Mouse (Mus musculus): ENCODE results near the gene Mroh7. TPM values are rescaled to one million over a fixed set of nuclear protein-coding genes. Genes with fewer than 3 reads are reported as not detected.

The Mroh7 gene
- total and polyA plus RNA-seq, 3 experiments: 0.29 to 1.2 (median 0.34) TPM

GRCm38 (mm10) chr4:106655681-106656080 is 75.0 kb downstream of the Mroh7 start:
- WGBS: 91% methylated on average over 10 of the region's 10 CpGs
- no peak for DNase-seq
- no peak for TF ChIP-seq POLR2A (IDR thresholded peaks at IDR 0.05; ENCODE audit: insufficient read depth, low read depth, low read length)
- no peak for TF ChIP-seq CTCF (IDR thresholded peaks at IDR 0.05)
- TF ChIP-seq EP300 (IDR thresholded peaks at IDR 0.05; ENCODE audit: insufficient read depth, low read depth, low read length): no peak
- no peak overlapping the region for H3K4me3 ChIP-seq
- H3K79me2 ChIP-seq (replicated peaks; ENCODE audit: control insufficient read depth, insufficient read depth, low read length): no peaks in the 10 kb centered on the region
- no peaks in the 10 kb centered on the region for H3K36me3 ChIP-seq (ENCODE audit: control insufficient read depth, insufficient read depth, low read length)
- no peaks in the 10 kb centered on the region for H3K27me3 ChIP-seq (ENCODE audit: control insufficient read depth, insufficient read depth, low read length)
- peaks cover 2% of the 10 kb centered on the region; the same call in 1 of the 2 replicates for H3K4me1 ChIP-seq (ENCODE audit: control insufficient read depth, insufficient read depth, low read length)
- intact Hi-C loops (cut with DNase I): no loop called here
- no peak overlapping the region for H3K9ac ChIP-seq (ENCODE audit: low read depth, low read length)
- no peak overlapping the region for H3K27ac ChIP-seq

GRCm38 (mm10) chr4:106653051-106653450 is 77.7 kb downstream of the Mroh7 start:
- Histone ChIP-seq H3K27me3 (ENCODE audit: control insufficient read depth, insufficient read depth, low read length) (no peaks in the 10 kb centered on the region), H3K4me3 (no peak overlapping the region), H3K4me1 (ENCODE audit: control insufficient read depth, insufficient read depth, low read length) (peaks cover 2% of the 10 kb centered on the region), H3K9ac (ENCODE audit: low read depth, low read length) (no peak overlapping the region), H3K79me2 (replicated peaks; ENCODE audit: control insufficient read depth, insufficient read depth, low read length) (no peaks in the 10 kb centered on the region), H3K27ac (no peak overlapping the region), H3K36me3 (ENCODE audit: control insufficient read depth, insufficient read depth, low read length) (no peaks in the 10 kb centered on the region)
- DNase-seq: no peak
- 91% methylated on average over 15 of the region's 15 CpGs for WGBS
- no peak for TF ChIP-seq POLR2A (IDR thresholded peaks at IDR 0.05; ENCODE audit: insufficient read depth, low read depth, low read length)
- TF ChIP-seq EP300 (IDR thresholded peaks at IDR 0.05; ENCODE audit: insufficient read depth, low read depth, low read length): no peak
- TF ChIP-seq CTCF (IDR thresholded peaks at IDR 0.05): no peak
- intact Hi-C loops (cut with DNase I): no loop called here

- no peak overlapping the region for H3K9ac ChIP-seq (ENCODE audit: low read depth, low read length)
- peaks cover 2% of the 10 kb centered on the region for H3K4me1 ChIP-seq (ENCODE audit: control insufficient read depth, insufficient read depth, low read length)
- WGBS: 86% methylated on average over 3 of the region's 3 CpGs
- H3K79me2 ChIP-seq (replicated peaks; ENCODE audit: control insufficient read depth, insufficient read depth, low read length): no peaks in the 10 kb centered on the region
- DNase-seq: no peak
- no peak overlapping the region for H3K27ac ChIP-seq
- intact Hi-C loops (cut with DNase I): no loop called here
- no peak overlapping the region for H3K4me3 ChIP-seq
- H3K36me3 ChIP-seq (ENCODE audit: control insufficient read depth, insufficient read depth, low read length): no peaks in the 10 kb centered on the region
- no peak for TF ChIP-seq CTCF (IDR thresholded peaks at IDR 0.05)
- no peak for TF ChIP-seq POLR2A (IDR thresholded peaks at IDR 0.05; ENCODE audit: insufficient read depth, low read depth, low read length)
- TF ChIP-seq EP300 (IDR thresholded peaks at IDR 0.05; ENCODE audit: insufficient read depth, low read depth, low read length): no peak
- no peaks in the 10 kb centered on the region for H3K27me3 ChIP-seq (ENCODE audit: control insufficient read depth, insufficient read depth, low read length)
Measured at GRCm38 (mm10) chr4:106652546-106652945, 78.2 kb downstream of the Mroh7 start.

GRCm38 (mm10) chr4:106650833-106651527 is 79.7 kb downstream of the Mroh7 start, which contains the start of gene Pars2:
TSS of gene Pars2 (plus strand) at chr4:106651069.
- Histone ChIP-seq H3K79me2 (replicated peaks; ENCODE audit: control insufficient read depth, insufficient read depth, low read length) (no peaks in the 10 kb centered on the region), H3K27me3 (ENCODE audit: control insufficient read depth, insufficient read depth, low read length) (no peaks in the 10 kb centered on the region), H3K36me3 (ENCODE audit: control insufficient read depth, insufficient read depth, low read length) (no peaks in the 10 kb centered on the region), H3K4me3 (peak within 1 kb of the TSS; percentile 74), H3K4me1 (ENCODE audit: control insufficient read depth, insufficient read depth, low read length) (peaks cover 2% of the 10 kb centered on the region), H3K9ac (ENCODE audit: low read depth, low read length) (peak within 1 kb of the TSS; percentile 75), H3K27ac (peak within 1 kb of the TSS; percentile 49)
- WGBS: 3% methylated on average over 40 of the region's 40 CpGs
- DNase-seq: peak; percentile 97
- TF ChIP-seq POLR2A (IDR thresholded peaks at IDR 0.05; ENCODE audit: insufficient read depth, low read depth, low read length) (peak; percentile 84), EP300 (IDR thresholded peaks at IDR 0.05; ENCODE audit: insufficient read depth, low read depth, low read length) (0 out of 2 replicates have a peak, but pooled peaks have one; percentile 19), CTCF (IDR thresholded peaks at IDR 0.05) (no peak)
- intact Hi-C loops (cut with DNase I): loop anchor here (2.0 kb wide), 1 partner anchor 28 kb away; the partner anchor contains the start of gene Ttc4

GRCm38 (mm10) chr4:106647137-106647536 is 83.6 kb downstream of the Mroh7 start:
- TF ChIP-seq EP300 (IDR thresholded peaks at IDR 0.05; ENCODE audit: insufficient read depth, low read depth, low read length) (no peak), POLR2A (IDR thresholded peaks at IDR 0.05; ENCODE audit: insufficient read depth, low read depth, low read length) (no peak)
- H3K4me3 ChIP-seq: no peak overlapping the region
- intact Hi-C loops (cut with DNase I): no loop called here
- H3K27me3 ChIP-seq (ENCODE audit: control insufficient read depth, insufficient read depth, low read length): no peaks in the 10 kb centered on the region
- H3K4me1 ChIP-seq (ENCODE audit: control insufficient read depth, insufficient read depth, low read length): peaks cover 3% of the 10 kb centered on the region
- no peak overlapping the region for H3K9ac ChIP-seq (ENCODE audit: low read depth, low read length)
- WGBS: 67% methylated on average over 6 of the region's 6 CpGs
- no peaks in the 10 kb centered on the region for H3K79me2 ChIP-seq (replicated peaks; ENCODE audit: control insufficient read depth, insufficient read depth, low read length)
- no peak for DNase-seq
- no peak overlapping the region; the same call in 1 of the 2 replicates for H3K27ac ChIP-seq
- H3K36me3 ChIP-seq (ENCODE audit: control insufficient read depth, insufficient read depth, low read length): no peaks in the 10 kb centered on the region

GRCm38 (mm10) chr4:106645797-106646196 is 84.9 kb downstream of the Mroh7 start:
- no peak overlapping the region for H3K9ac ChIP-seq (ENCODE audit: low read depth, low read length)
- no peak overlapping the region for H3K4me3 ChIP-seq
- H3K27me3 ChIP-seq (ENCODE audit: control insufficient read depth, insufficient read depth, low read length): no peaks in the 10 kb centered on the region
- no peaks in the 10 kb centered on the region for H3K36me3 ChIP-seq (ENCODE audit: control insufficient read depth, insufficient read depth, low read length)
- peak overlapping the region; percentile 57 for H3K27ac ChIP-seq
- H3K79me2 ChIP-seq (replicated peaks; ENCODE audit: control insufficient read depth, insufficient read depth, low read length): no peaks in the 10 kb centered on the region
- H3K4me1 ChIP-seq (ENCODE audit: control insufficient read depth, insufficient read depth, low read length): peaks cover 1% of the 10 kb centered on the region
- no peak for TF ChIP-seq CTCF (IDR thresholded peaks at IDR 0.05)
- TF ChIP-seq POLR2A (IDR thresholded peaks at IDR 0.05; ENCODE audit: insufficient read depth, low read depth, low read length): no peak
- TF ChIP-seq EP300 (IDR thresholded peaks at IDR 0.05; ENCODE audit: insufficient read depth, low read depth, low read length): no peak
- intact Hi-C loops (cut with DNase I): no loop called here
- WGBS: 55% methylated on average over 5 of the region's 5 CpGs
- no peak for DNase-seq
